ENCODE assay signal across 13 mouse cellular contexts in genomic region chr19:10416889-10417288, GRCm38 (mm10). TPM values are rescaled to one million over a fixed set of nuclear protein-coding genes. Genes with fewer than 3 reads are reported as not detected.
DNase-seq lines count a peak whose midpoint lies in the region; ATAC-seq and TF ChIP-seq lines count a peak whose summit lies in the region.
"Had no signal": no experiment of that assay in that cellular context is flagged by ENCODE, and none has a peak within 500 bp of the region (broad histone marks: within the 10 kb centered on the region; RNA-seq: fewer than 3 reads in every experiment).

No protein-coding gene starts in this region.

- H3K4me1 ChIP-seq in hindbrain, embryonic 13.5 days (replicated peaks), result peaks cover 36% of the 10 kb centered on the region
- H3K4me1 ChIP-seq in hindbrain, embryonic 14.5 days (replicated peaks; ENCODE audit: control insufficient read depth, insufficient read depth, low read length), result peaks cover 7% of the 10 kb centered on the region; the same call in 1 of the 2 replicates
- peaks cover 31% of the 10 kb centered on the region for H3K4me1 ChIP-seq in midbrain, embryonic 16.5 days (ENCODE audit: control insufficient read depth, insufficient read depth, low read length)
- H3K4me1 ChIP-seq in midbrain, embryonic 15.5 days, result peaks cover 35% of the 10 kb centered on the region
- H3K4me1 ChIP-seq in heart, embryonic 13.5 days, result peaks cover 48% of the 10 kb centered on the region
- H3K4me1 ChIP-seq in limb, embryonic 13.5 days, result peaks cover 24% of the 10 kb centered on the region
- H3K4me1 ChIP-seq in liver, postnatal 0 days (ENCODE audit: insufficient read depth), result no peaks in the 10 kb centered on the region

- H3K9me3 ChIP-seq in hindbrain, embryonic 13.5 days, result no peaks in the 10 kb centered on the region
- no peaks in the 10 kb centered on the region for H3K9me3 ChIP-seq in hindbrain, embryonic 14.5 days (ENCODE audit: control insufficient read depth, low read length)
- H3K9me3 ChIP-seq in midbrain, embryonic 16.5 days (replicated peaks; ENCODE audit: control insufficient read depth, low read length, poor library complexity, severe bottlenecking), result no peaks in the 10 kb centered on the region
- no peaks in the 10 kb centered on the region for H3K9me3 ChIP-seq in midbrain, embryonic 15.5 days
- no peaks in the 10 kb centered on the region for H3K9me3 ChIP-seq in heart, embryonic 13.5 days
- H3K9me3 ChIP-seq in limb, embryonic 13.5 days, result no peaks in the 10 kb centered on the region
- no peaks in the 10 kb centered on the region for H3K9me3 ChIP-seq in liver, postnatal 0 days (ENCODE audit: low read length)
- H3K9me3 ChIP-seq: embryonic facial prominence, embryonic 12.5 days; neural tube, embryonic 12.5 days had no signal

- no peak for ATAC-seq in hindbrain, embryonic 13.5 days (ENCODE audit: low FRiP score)
- no peak for ATAC-seq in hindbrain, embryonic 14.5 days (ENCODE audit: low FRiP score)
- no peak for ATAC-seq in midbrain, embryonic 16.5 days
- ATAC-seq in midbrain, embryonic 15.5 days (replicated peaks), result no peak
- ATAC-seq in heart, embryonic 13.5 days (ENCODE audit: extremely low read depth, insufficient number of reproducible peaks, low FRiP score, low TSS enrichment), result peak; percentile 62
- no peak for ATAC-seq in limb, embryonic 13.5 days (ENCODE audit: low FRiP score, low read depth)
- ATAC-seq in liver, postnatal 0 days, result no peak
- ATAC-seq: hindbrain, embryonic 16.5 days had no signal

- H3K36me3 ChIP-seq in hindbrain, embryonic 13.5 days, result peaks cover 6% of the 10 kb centered on the region
- H3K36me3 ChIP-seq in hindbrain, embryonic 14.5 days (replicated peaks; ENCODE audit: control insufficient read depth, insufficient read depth), result no peaks in the 10 kb centered on the region; the same call in 1 of the 2 replicates
- H3K36me3 ChIP-seq in midbrain, embryonic 16.5 days (ENCODE audit: control insufficient read depth, insufficient read depth, low read length), result peaks cover 4% of the 10 kb centered on the region; the same call in 1 of the 2 replicates
- H3K36me3 ChIP-seq in midbrain, embryonic 15.5 days (replicated peaks), result no peaks in the 10 kb centered on the region; the same call in 1 of the 2 replicates
- H3K36me3 ChIP-seq in heart, embryonic 13.5 days, result no peaks in the 10 kb centered on the region
- H3K36me3 ChIP-seq in limb, embryonic 13.5 days, result no peaks in the 10 kb centered on the region
- H3K36me3 ChIP-seq in liver, postnatal 0 days (replicated peaks; ENCODE audit: insufficient read depth, low read length), result no peaks in the 10 kb centered on the region
- H3K36me3 ChIP-seq: embryonic facial prominence, embryonic 12.5 days; neural tube, embryonic 12.5 days had no signal

- TF ChIP-seq CTCF in liver, postnatal 0 days (IDR thresholded peaks at IDR 0.05; ENCODE audit: low read depth), result no peak

- H3K4me2 ChIP-seq in hindbrain, embryonic 13.5 days, result no peak overlapping the region
- no peak overlapping the region for H3K4me2 ChIP-seq in hindbrain, embryonic 14.5 days (replicated peaks)
- H3K4me2 ChIP-seq in midbrain, embryonic 16.5 days (ENCODE audit: low read length), result no peak overlapping the region
- H3K4me2 ChIP-seq in midbrain, embryonic 15.5 days, result no peak overlapping the region
- H3K4me2 ChIP-seq in heart, embryonic 13.5 days, result peak overlapping the region; percentile 61
- 0 out of 2 replicates have a peak overlapping the region, but pooled peaks have one; percentile 3 for H3K4me2 ChIP-seq in limb, embryonic 13.5 days (replicated peaks)
- no peak overlapping the region for H3K4me2 ChIP-seq in liver, postnatal 0 days (ENCODE audit: low read depth, low read length)
- H3K4me2 ChIP-seq: embryonic facial prominence, embryonic 12.5 days; neural tube, embryonic 12.5 days had no signal

- no peak overlapping the region for H3K4me3 ChIP-seq in hindbrain, embryonic 13.5 days
- no peak overlapping the region for H3K4me3 ChIP-seq in hindbrain, embryonic 14.5 days (replicated peaks; ENCODE audit: low read length)
- H3K4me3 ChIP-seq in midbrain, embryonic 16.5 days (ENCODE audit: low read depth, low read length), result no peak overlapping the region
- no peak overlapping the region for H3K4me3 ChIP-seq in midbrain, embryonic 15.5 days
- no peak overlapping the region for H3K4me3 ChIP-seq in heart, embryonic 13.5 days
- no peak overlapping the region for H3K4me3 ChIP-seq in limb, embryonic 13.5 days
- no peak overlapping the region for H3K4me3 ChIP-seq in liver, postnatal 0 days (ENCODE audit: low read depth, low read length)
- H3K4me3 ChIP-seq: embryonic facial prominence, embryonic 12.5 days; neural tube, embryonic 12.5 days had no signal

- 64% methylated on average over 8 of the region's 8 CpGs for WGBS in hindbrain, embryonic 13.5 days
- WGBS in hindbrain, embryonic 14.5 days, result 53% methylated on average over 8 of the region's 8 CpGs
- WGBS in midbrain, embryonic 16.5 days, result 66% methylated on average over 8 of the region's 8 CpGs
- WGBS in midbrain, embryonic 15.5 days, result 61% methylated on average over 8 of the region's 8 CpGs
- 38% methylated on average over 8 of the region's 8 CpGs for whole genome bisulfite sequencing in heart, embryonic 13.5 days
- WGBS in limb, embryonic 13.5 days, result 50% methylated on average over 8 of the region's 8 CpGs
- WGBS in liver, postnatal 0 days (ENCODE audit: insufficient replicate concordance), result 64% methylated on average over 8 of the region's 8 CpGs

- DNase-seq in hindbrain, embryonic 14.5 days (ENCODE audit: low spot score), result no peak
- no peak for DNase-seq in embryo, embryonic 10 days (ENCODE audit: low spot score)
- no peak for DNase-seq in liver, postnatal 0 days
- DNase-seq: B cell, adult 2 months; thymus, adult 18-20 months had no signal

- 0 out of 2 replicates have a peak overlapping the region, but pooled peaks have one; percentile 11 for H3K9ac ChIP-seq in hindbrain, embryonic 13.5 days
- no peak overlapping the region for H3K9ac ChIP-seq in hindbrain, embryonic 14.5 days
- H3K9ac ChIP-seq in midbrain, embryonic 16.5 days (ENCODE audit: low read depth, low read length), result 0 out of 2 replicates have a peak overlapping the region, but pooled peaks have one; percentile 20
- no peak overlapping the region for H3K9ac ChIP-seq in midbrain, embryonic 15.5 days
- peak overlapping the region; percentile 59 for H3K9ac ChIP-seq in heart, embryonic 13.5 days
- no peak overlapping the region; the same call in 1 of the 2 replicates for H3K9ac ChIP-seq in limb, embryonic 13.5 days
- H3K9ac ChIP-seq in liver, postnatal 0 days (replicated peaks), result no peak overlapping the region
- H3K9ac ChIP-seq: embryonic facial prominence, embryonic 12.5 days; neural tube, embryonic 12.5 days had no signal

- TF ChIP-seq EP300 in liver, postnatal 0 days (IDR thresholded peaks at IDR 0.05; ENCODE audit: low read depth), result no peak

- no peak overlapping the region for H3K27ac ChIP-seq in hindbrain, embryonic 13.5 days
- H3K27ac ChIP-seq in hindbrain, embryonic 14.5 days, result no peak overlapping the region
- H3K27ac ChIP-seq in midbrain, embryonic 16.5 days (ENCODE audit: low read length), result no peak overlapping the region
- no peak overlapping the region for H3K27ac ChIP-seq in midbrain, embryonic 15.5 days
- H3K27ac ChIP-seq in heart, embryonic 13.5 days (replicated peaks), result peak overlapping the region; percentile 97
- H3K27ac ChIP-seq in limb, embryonic 13.5 days, result no peak overlapping the region
- no peak overlapping the region for H3K27ac ChIP-seq in liver, postnatal 0 days (ENCODE audit: low read depth)
- H3K27ac ChIP-seq: embryonic facial prominence, embryonic 12.5 days; neural tube, embryonic 12.5 days had no signal

- H3K27me3 ChIP-seq in hindbrain, embryonic 13.5 days, result peaks cover 23% of the 10 kb centered on the region
- no peaks in the 10 kb centered on the region for H3K27me3 ChIP-seq in hindbrain, embryonic 14.5 days (ENCODE audit: control insufficient read depth, insufficient read depth, low read length)
- no peaks in the 10 kb centered on the region for H3K27me3 ChIP-seq in midbrain, embryonic 16.5 days (ENCODE audit: control insufficient read depth, insufficient read depth, low read depth, low read length)
- H3K27me3 ChIP-seq in midbrain, embryonic 15.5 days (replicated peaks), result no peaks in the 10 kb centered on the region
- H3K27me3 ChIP-seq in heart, embryonic 13.5 days (replicated peaks), result peaks cover 44% of the 10 kb centered on the region
- peaks cover 39% of the 10 kb centered on the region for H3K27me3 ChIP-seq in limb, embryonic 13.5 days
- peaks cover 5% of the 10 kb centered on the region for H3K27me3 ChIP-seq in liver, postnatal 0 days (ENCODE audit: insufficient read depth, low read length)

RNA-seq across cellular contexts. Expression of gene Syt7, which starts 28.0 kb away (rescaled TPM):
- 7.9 and 8.4 TPM in 2 replicates for polyA plus RNA-seq in hindbrain, embryonic 13.5 days (2015; fragmentation: Nextera tagmentation; extraction: Ambion mirVana)
- 12.0 and 14.0 TPM in 2 replicates for polyA plus RNA-seq in hindbrain, embryonic 14.5 days (2014; fragmentation: Nextera tagmentation; extraction: Ambion mirVana)
- polyA plus RNA-seq in midbrain, embryonic 16.5 days (2015; fragmentation: Nextera tagmentation; extraction: Ambion mirVana), result 13.6 and 15.5 TPM in 2 replicates
- polyA plus RNA-seq in midbrain, embryonic 15.5 days (2015; fragmentation: Nextera tagmentation; extraction: Ambion mirVana), result 19.6 and 21.0 TPM in 2 replicates
- 0.43 and 0.61 TPM in 2 replicates for polyA plus RNA-seq in heart, embryonic 13.5 days (2015; fragmentation: Nextera tagmentation; extraction: Ambion mirVana)
- polyA plus RNA-seq in limb, embryonic 13.5 days (2015; fragmentation: Nextera tagmentation; extraction: Ambion mirVana), result 0.69 and 1.1 TPM in 2 replicates
- 0.04 and 0.24 TPM in 2 replicates for polyA plus RNA-seq in liver, postnatal 0 days (2015; fragmentation: Nextera tagmentation; extraction: Ambion mirVana)

RNA-seq across cellular contexts. Expression of gene Lrrc10b, which starts 40.4 kb away (rescaled TPM):
- 0.53 and 1.1 TPM in 2 replicates for polyA plus RNA-seq in hindbrain, embryonic 13.5 days (2015; fragmentation: Nextera tagmentation; extraction: Ambion mirVana)
- polyA plus RNA-seq in hindbrain, embryonic 14.5 days (2014; fragmentation: Nextera tagmentation; extraction: Ambion mirVana), result 1.5 and 1.6 TPM in 2 replicates
- 1.9 and 2.0 TPM in 2 replicates for polyA plus RNA-seq in midbrain, embryonic 16.5 days (2015; fragmentation: Nextera tagmentation; extraction: Ambion mirVana)
- polyA plus RNA-seq in midbrain, embryonic 15.5 days (2015; fragmentation: Nextera tagmentation; extraction: Ambion mirVana), result 1.7 and 2.4 TPM in 2 replicates
- 0.09 and 0.11 TPM in 2 replicates for polyA plus RNA-seq in heart, embryonic 13.5 days (2015; fragmentation: Nextera tagmentation; extraction: Ambion mirVana)
- polyA plus RNA-seq in limb, embryonic 13.5 days (2015; fragmentation: Nextera tagmentation; extraction: Ambion mirVana), result 0.25 and 0.37 TPM in 2 replicates
- 0.05 TPM in 1 of 2 replicates, not detected in the other for polyA plus RNA-seq in liver, postnatal 0 days (2015; fragmentation: Nextera tagmentation; extraction: Ambion mirVana)

Comparison
In these comparisons a context has a peak if more than half of its experiments do, and no peak if none do; other contexts are left out.
1. H3K9ac ChIP-seq: peak in hindbrain, embryonic 13.5 days (single experiment), midbrain, embryonic 16.5 days (single experiment) and heart, embryonic 13.5 days (single experiment); none in hindbrain, embryonic 14.5 days (single experiment), midbrain, embryonic 15.5 days (single experiment), limb, embryonic 13.5 days (single experiment) and liver, postnatal 0 days (single experiment).
2. H3K4me2 ChIP-seq: peak in heart, embryonic 13.5 days (single experiment) and limb, embryonic 13.5 days (single experiment); none in hindbrain, embryonic 13.5 days (single experiment), hindbrain, embryonic 14.5 days (single experiment), midbrain, embryonic 16.5 days (single experiment), midbrain, embryonic 15.5 days (single experiment) and liver, postnatal 0 days (single experiment).